Mouse (Mus musculus) spleen, postnatal 10 days (tissue): ENCODE data around the gene Grb10.

Source experiments
- DNase-seq, 2 experiments: peaks; one replicate each; pipeline ENCODE4 v3.0.0; 2021 to 2022; ENCODE audit warnings: low spot score in 2 of 2

Gene Grb10

DNA sequence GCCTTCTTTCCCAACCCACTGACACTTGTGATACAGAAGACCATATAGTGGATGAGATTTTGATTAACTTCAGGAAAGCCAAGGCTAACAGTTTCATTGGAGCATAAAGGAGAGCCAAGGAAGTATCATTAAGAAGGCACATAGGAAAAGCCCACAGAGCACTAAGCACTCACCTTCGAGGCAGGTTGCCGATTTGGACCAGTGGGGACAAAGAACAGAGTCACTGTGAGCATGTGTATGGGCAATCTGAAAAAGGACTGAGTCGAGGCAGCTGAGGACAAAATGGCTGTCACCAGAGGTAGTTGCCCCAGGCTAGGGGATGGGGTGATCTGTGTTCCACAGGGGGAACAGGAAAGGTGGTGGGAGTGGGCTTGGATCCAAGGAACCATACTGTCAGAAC, 140.0 kb downstream of the Grb10 start:
- DNase-seq = no peak

DNA sequence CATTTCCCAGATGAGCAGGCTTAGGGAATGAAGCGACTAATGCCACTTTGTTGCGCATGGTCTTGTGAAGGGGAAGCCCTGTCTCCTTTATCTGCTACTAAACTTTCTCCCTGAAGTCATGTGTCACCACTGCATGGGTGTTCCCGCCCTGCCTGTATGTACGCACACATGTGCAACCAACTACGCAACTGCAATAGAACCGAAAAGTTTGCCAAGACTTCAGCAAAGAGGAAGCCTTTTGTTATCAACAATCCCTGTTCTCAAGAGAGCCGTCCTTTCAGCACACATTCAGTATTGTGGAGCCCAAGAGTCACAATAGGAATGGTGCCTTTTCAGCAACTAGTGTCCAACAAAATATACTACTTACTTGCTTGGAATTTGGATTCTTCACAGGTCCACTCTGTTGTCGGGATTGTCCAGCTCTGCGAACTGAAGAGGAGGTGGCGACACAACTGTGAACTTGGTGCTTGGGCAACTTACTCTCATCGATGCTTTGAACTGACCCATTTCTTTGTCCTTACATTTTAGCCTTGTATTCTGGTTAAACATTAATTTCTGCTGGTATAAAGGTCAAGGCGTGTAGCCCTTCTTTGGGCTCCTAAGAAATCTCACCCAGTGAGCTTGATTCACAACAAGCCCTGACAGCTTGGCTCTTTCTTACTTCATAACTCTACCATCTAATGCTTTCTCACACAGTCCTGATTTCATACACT, 140.7 kb downstream of the Grb10 start, which contains the start of gene Ddc:
TSS of gene Ddc (minus strand) at position 500 of the 713 bp plus-strand sequence.
- no peak for DNase-seq

DNA sequence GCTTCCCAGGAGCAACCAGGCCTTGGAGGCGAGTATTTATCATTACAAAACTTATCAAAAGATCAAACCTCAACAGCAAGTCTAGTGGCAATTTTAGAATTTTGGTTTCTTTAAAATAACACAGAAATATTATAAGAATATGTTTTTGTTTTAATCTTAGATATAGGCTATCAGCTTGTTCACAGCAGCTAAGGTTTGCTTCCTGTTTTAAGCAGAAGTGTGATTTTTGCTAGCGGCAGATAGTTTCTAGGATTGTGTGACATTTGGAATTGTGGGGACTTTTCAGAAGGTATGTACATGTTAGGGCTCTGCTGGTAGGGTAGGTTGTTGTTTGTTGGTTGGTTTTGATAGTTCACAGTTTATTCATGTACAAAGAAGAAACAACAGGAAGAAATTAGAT, 143.0 kb downstream of the Grb10 start:
- DNase-seq = no peak

DNA sequence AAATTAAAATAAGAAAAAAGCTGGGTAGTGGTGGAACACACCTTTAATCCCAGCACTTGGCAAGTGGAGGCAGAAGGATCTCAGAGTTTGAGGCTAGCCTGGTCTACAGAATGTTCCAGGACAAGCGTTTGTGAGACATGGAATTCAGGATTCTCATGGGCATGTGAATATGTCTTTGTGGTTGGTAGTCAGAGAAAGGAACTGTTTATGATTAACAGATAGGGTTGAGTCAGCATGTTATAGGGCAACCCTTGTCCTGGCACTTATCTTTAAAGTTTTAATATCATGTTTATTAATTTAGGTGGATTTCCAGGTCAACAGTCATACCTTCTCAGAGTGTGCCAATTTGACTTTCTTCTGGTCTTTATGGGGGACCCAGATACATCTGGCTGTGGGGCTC, 144.7 kb downstream of the Grb10 start:
- DNase-seq = no peak

DNA sequence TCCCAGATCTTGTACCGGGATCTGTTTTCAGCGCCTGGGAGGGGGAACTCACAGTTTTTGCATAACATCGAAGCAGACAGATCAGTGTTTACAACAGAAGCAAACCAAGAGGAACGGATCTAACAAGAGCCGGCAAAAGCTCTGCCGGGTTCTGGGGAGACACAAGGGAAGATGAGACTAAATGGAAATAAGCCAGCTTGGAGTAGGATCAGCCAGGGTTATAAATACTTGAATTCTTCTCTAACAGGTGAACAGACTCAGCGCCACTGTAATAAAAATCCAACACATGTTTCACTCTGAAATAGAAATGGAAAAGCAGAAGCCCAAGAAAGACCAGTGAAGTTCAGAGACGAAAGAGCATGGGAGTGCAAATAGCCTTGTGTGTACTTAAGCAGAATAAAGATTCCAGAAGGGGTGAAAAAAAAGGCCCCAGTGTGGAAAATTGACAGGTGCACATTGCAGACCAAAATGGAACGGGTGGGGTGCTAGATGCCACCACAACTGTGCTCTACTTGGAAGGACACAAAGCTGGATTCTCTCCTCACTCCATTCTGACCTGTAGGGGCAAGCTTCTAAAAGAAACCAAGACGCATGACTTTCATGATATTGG, 145.4 kb downstream of the Grb10 start:
- DNase-seq = no peak

DNA sequence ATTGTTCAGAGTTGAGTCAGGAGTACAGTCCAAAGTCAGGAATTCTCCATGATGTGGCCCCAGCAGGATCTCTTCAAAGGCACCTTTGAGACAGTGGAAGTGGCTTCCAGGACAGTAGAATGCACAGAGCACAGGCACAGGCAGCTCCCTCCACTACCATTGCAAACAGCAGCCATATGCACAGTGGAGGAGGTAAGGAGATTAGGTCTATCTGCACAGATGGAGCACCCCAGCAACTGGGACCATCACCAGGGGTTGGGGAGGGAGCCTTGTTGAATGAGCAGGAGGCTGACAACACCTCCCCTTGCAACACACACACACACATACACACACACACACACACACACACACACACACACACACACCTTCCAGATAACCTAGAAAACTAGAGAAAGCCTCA, 146.7 kb downstream of the Grb10 start:
- no peak for DNase-seq

DNA sequence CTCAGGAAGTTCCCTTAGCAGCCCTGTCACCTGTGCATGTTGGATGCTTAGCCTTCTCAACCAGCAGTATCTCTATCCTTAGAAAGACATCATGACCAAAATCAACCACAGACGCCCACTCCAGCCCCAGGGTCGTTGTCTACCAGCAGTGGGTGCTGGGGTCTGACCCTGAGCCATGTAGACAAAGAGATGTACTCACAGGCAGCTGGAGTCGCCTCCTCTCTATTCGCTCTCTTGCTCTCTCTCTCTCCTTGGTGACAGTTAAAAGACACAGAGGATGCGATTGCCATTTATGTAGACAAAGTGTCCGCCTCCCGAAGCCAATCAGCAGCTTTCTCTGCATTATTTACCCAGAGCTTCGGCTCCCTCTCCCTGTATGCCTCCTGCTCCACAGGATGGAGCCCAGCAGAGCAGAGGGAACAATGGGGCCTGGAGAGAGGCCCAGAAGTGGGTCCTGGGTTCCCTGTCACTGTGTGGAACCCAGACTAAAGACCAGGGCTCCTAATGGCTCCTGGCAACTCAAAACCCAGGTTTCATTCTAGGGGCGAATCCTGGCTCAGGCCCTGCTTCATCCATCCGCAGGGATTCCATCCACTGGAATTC, 148.2 kb downstream of the Grb10 start:
- no peak for DNase-seq

DNA sequence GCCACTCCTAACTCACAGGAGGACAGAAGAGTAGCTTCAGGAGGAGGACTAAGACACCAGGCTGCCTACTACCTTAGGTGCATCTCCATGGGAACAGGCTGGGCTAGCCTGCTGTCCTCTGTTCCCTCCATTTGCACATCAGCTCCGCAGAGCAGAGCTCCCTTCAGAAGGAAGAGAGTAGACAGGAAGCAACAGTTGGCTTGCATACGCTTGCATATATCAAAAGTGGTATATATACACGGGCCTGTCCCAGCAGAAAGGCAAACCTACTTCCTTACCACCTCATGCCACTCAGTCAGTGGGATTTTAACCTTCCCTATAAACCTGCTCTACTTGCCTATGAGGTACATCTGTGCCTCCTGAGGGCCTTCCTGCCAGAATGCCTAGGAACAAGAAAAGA, 149.8 kb downstream of the Grb10 start:
- DNase-seq = no peak

DNA sequence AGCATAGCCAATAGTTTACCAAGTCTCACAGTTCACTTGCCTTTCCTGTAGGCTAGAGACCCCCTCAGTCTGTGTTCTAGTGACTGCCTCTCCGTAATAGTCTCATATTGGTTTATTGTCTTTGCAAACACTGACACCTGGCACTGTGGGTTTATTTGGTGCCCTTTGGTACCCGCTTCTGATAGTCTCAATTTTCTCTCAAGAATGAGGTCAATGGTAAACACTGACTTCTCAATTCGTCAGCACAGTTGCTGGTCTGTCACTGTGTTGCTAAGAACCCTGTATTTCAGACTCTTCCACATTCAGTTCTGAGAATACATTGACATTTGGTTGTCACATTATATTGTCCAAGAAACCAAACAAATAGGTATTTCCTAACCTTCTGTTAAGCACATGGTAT, 150.4 kb downstream of the Grb10 start:
- no peak for DNase-seq

DNA sequence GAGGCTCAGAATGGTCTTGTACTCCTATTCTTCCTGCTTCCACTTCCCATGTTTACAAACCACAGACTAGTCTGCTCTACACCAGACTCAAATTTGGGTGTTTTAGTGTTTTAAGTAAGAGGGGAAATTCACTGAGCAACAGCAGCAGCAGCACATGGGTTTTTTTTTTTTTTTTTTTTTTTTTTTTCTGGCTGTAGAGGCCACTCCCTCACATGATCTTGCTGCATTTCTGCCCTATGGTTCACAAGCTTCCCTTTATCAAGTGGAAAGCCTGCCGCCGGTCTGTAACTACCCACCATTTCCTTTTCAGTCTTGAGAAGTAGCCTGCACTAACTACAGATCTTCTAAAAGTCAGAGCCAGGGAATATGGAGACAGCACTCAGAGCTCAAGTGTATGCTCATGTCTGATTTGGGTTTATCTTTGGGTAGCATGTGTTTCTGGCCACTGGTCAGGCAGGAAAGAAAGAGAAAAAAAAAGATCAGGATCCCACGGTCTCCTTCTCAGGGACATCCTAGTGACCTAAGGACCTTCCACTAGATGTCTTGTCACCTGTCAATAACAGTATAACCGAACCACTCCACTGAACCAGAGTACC, 152.0 kb downstream of the Grb10 start:
- no peak for DNase-seq

DNA sequence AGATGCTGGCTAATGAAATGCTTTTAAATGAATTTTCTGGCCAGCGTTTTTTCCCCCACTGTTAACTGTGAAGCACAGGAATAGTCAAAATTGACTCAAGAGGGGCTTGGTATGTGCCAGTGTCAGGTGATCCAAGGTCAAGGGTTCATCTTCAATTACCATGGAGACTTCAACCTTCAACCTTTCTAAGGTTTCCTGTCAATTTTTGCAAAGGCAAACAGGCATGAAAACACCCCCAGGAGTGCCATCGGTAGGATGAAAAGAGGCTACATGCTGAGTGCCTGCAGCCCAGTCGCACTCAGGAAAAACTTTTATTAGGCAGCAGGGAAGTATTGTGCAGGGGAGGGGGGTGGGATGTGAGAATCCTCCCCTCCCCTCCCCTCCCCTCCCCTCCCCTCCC, 152.6 kb downstream of the Grb10 start:
- DNase-seq = no peak

DNA sequence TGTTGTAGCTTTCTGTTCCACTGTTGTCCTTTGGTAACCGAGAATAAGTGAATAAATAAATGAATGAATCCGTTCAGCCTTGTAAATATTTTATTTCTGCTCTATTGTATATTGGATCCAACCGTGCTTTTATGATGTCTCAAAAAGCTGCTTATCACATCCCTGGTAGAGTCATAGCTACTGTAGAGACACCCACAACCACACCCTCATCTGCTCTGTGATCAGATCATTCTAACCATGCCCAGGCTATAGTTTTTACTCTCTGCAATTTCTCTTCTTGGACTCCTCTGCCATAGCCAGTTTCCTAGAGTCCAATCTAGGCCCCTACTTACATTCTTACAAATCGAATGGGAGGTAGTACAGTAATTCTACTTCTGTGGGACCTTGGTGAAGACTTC, 153.2 kb downstream of the Grb10 start:
- DNase-seq = no peak

DNA sequence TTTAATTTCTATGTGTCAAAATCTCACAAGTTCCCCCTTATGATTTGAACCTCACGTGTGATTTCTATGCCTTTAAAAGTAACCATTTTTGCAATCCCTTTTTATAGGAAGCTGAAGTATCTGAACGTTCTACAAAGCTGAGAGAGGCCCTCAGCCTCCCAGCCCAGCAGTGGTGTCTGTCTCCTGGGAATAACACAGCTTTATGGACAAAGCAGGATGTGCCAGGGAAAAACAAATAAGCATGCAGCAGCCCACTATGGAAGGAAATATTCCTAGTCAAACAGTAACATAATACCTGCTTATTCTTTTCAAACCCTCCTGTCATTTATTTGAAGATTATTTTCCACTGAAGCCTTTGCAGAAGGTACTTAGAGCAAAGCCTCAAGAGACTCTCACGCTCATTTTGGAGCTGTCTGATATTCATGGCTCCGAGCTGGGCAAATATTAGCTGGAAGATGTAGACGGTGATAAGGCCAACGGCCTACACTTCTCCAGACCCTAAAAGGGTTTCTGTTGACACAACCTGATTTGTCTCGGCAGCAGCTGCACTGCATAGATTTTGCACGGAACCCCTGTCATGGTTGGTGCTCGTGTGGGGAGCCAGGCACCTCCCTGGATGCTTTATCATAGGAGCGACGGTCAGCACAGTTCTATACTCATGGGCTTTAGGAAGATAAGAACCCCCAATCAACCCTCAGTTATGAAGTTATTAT, 153.8 kb downstream of the Grb10 start:
- no peak for DNase-seq

DNA sequence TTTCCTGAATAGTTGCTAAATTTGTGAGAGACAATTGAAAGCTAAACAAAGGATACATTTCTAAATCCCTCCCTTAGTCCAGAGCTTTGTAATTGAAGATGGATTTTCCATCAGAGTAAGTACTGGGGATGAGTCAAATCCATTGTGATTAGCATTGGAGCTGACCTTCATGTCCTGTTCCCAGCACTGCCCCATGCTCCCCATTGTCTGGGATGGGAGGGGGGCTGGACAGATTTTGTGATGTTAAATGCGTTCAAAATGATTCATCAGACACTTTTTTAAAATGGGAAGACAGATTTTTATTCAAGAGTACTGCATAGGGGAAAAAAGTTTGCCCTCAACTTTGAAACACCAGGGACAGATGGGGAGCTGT, 156.7 kb downstream of the Grb10 start:
- DNase-seq = no peak

DNA sequence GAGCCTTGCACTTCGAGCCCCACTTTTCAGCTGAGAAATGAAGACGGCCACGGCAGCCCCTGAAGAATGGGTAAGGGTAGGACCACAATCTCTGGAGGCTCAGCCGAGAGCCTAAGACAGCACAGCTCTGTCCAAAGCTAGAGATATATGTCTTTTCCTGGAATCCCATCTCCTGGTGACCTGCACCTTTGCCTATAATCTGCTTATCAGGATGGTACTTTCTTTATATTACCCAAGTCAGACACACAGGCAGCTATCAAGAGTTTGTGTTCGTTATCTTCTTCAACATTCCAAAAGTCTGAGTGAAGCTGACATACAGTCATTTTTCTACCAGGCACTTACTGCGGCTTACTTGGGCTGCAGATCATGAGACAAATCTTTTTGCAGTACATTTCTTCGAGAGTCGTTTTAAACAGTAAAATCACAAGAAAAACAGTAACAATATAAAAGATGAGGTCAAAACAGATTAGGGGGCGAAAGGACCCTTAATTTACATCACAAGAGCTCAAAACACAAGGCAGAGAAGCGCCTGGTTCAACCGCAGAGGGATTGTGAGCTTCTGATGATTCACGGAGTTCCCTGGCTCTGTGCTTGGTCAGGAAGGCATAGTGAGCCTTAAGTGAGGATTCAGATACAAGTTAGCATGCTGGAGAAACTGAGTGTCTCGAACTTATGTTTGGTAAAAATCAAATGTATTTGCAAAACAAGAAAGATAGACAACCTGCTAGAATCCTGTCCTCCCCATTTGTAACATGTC, 157.3 kb downstream of the Grb10 start:
- DNase-seq = no peak
